Mouse (Mus musculus): ENCODE measurements at regions not wholly inside any gene's neighbourhood (a gene's known extent, or its start where the extent isn't known, plus 50 kb on each side); places are given as distances from the start of the nearest gene placed in this dataset.

GRCm38 (mm10) chr8:90685076-90685475 lies 132.1 kb downstream of the Gm19935 start:
- TF ChIP-seq CTCF (IDR thresholded peaks at IDR 0.05): no peak
- no peak for TF ChIP-seq EP300 (IDR thresholded peaks at IDR 0.05)

All from lung, postnatal 0 days (tissue).